Mouse (Mus musculus): ENCODE measurements around the gene Aff3. TPM values are rescaled to one million over a fixed set of nuclear protein-coding genes. Genes with fewer than 3 reads are reported as not detected.

Gene Aff3
- total and polyA plus RNA-seq, 2 experiments from 2014 or later, result 23.1 to 55.6 TPM

DNA sequence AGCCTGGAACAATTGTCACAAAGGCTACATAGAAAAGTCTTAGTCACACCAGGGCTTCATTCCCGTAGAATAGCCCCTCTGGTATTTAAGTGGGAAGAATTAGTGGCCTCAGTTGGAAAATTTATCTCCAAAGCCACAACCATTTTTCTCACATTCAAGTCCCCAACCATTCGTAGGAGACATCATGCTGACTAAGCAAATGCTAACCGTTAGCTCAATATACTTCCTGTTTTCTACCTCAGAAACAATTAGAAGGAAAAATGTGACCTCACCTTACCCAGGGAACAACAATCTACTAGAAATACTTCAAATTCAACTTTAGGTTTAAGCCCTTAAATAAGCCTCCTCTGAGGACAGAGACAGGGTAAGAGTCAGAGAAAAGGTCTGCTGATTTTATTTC lies 256.5 kb downstream of the Aff3 start:
- peaks cover 12% of the 10 kb centered on the region; the same call in 1 of the 2 replicates for H3K4me1 ChIP-seq (ENCODE audit: insufficient read depth, low read length)
- no peaks in the 10 kb centered on the region for H3K9me3 ChIP-seq (ENCODE audit: low read length)
- H3K27ac ChIP-seq, result no peak overlapping the region
- no peak overlapping the region for H3K4me3 ChIP-seq (ENCODE audit: low read length)
- no peaks in the 10 kb centered on the region for H3K27me3 ChIP-seq (ENCODE audit: insufficient read depth, low read length)
- WGBS, result 70% methylated on average over 3 of the region's 3 CpGs
- H3K36me3 ChIP-seq (ENCODE audit: insufficient read depth, low read length), result no peaks in the 10 kb centered on the region
- DNase-seq (ENCODE audit: low spot score), result no peak
- no peak overlapping the region for H3K9ac ChIP-seq (replicated peaks; ENCODE audit: low read length)
- no peak for ATAC-seq
- no peak overlapping the region for H3K4me2 ChIP-seq (ENCODE audit: low read depth, low read length)
- no peak for TF ChIP-seq CTCF (IDR thresholded peaks at IDR 0.05; ENCODE audit: low read depth)

- no peaks in the 10 kb centered on the region for H3K36me3 ChIP-seq (ENCODE audit: insufficient read depth, low read length)
- no peak overlapping the region for H3K9ac ChIP-seq (replicated peaks; ENCODE audit: low read length)
- peaks cover 4% of the 10 kb centered on the region; the same call in 1 of the 2 replicates for H3K4me1 ChIP-seq (ENCODE audit: insufficient read depth, low read length)
- no peak overlapping the region for H3K4me3 ChIP-seq (ENCODE audit: low read length)
- DNase-seq (ENCODE audit: low spot score) (no peak), ATAC-seq (no peak)
- H3K27ac ChIP-seq, result no peak overlapping the region
- TF ChIP-seq CTCF (IDR thresholded peaks at IDR 0.05; ENCODE audit: low read depth), result no peak
- no peaks in the 10 kb centered on the region for H3K9me3 ChIP-seq (ENCODE audit: low read length)
- WGBS, result 77% methylated on average over 5 of the region's 5 CpGs
- H3K4me2 ChIP-seq (ENCODE audit: low read depth, low read length), result no peak overlapping the region
- no peaks in the 10 kb centered on the region for H3K27me3 ChIP-seq (ENCODE audit: insufficient read depth, low read length)
Observed at GRCm38 (mm10) chr1:38403781-38404180, 261.0 kb downstream of the Aff3 start.

- ATAC-seq (peak; percentile 71), DNase-seq (ENCODE audit: low spot score) (peak; percentile 40)
- Histone ChIP-seq H3K4me1 (ENCODE audit: insufficient read depth, low read length) (no peaks in the 10 kb centered on the region; the same call in 1 of the 2 replicates), H3K27me3 (ENCODE audit: insufficient read depth, low read length) (no peaks in the 10 kb centered on the region), H3K4me2 (ENCODE audit: low read depth, low read length) (no peak overlapping the region), H3K36me3 (ENCODE audit: insufficient read depth, low read length) (no peaks in the 10 kb centered on the region), H3K4me3 (ENCODE audit: low read length) (no peak overlapping the region), H3K9ac (replicated peaks; ENCODE audit: low read length) (no peak overlapping the region), H3K27ac (no peak overlapping the region; the same call in 1 of the 2 replicates), H3K9me3 (ENCODE audit: low read length) (no peaks in the 10 kb centered on the region)
- 40% methylated on average over 4 of the region's 4 CpGs for WGBS
- TF ChIP-seq CTCF (IDR thresholded peaks at IDR 0.05; ENCODE audit: low read depth), result no peak
Observed at GRCm38 (mm10) chr1:38401856-38402255, 262.9 kb downstream of the Aff3 start.

DNA sequence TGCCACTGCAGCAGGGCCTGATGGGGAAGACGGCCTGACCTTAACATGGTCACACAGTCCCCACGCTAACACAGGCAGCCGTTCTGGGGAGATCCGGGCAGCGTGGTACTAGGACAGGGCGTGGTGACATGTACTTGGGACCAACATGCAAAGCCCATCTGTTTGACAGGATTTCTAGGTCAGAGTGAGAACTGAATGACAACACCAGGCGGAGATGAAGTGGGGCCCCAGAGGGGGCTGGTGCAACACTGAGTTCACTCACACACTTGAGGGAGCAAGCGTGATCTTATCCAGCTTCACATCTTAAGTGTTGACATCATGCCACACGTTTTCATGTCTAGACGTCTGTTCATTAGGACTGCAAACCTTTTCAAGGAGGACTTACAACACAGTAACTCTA lies 265.5 kb downstream of the Aff3 start:
- DNase-seq (ENCODE audit: low spot score) (no peak), ATAC-seq (no peak)
- 87% methylated on average over 10 of the region's 10 CpGs for WGBS
- no peaks in the 10 kb centered on the region for H3K27me3 ChIP-seq (ENCODE audit: insufficient read depth, low read length)
- H3K4me2 ChIP-seq (ENCODE audit: low read depth, low read length), result no peak overlapping the region
- no peak overlapping the region for H3K4me3 ChIP-seq (ENCODE audit: low read length)
- peaks cover 3% of the 10 kb centered on the region for H3K4me1 ChIP-seq (ENCODE audit: insufficient read depth, low read length)
- no peak for TF ChIP-seq CTCF (IDR thresholded peaks at IDR 0.05; ENCODE audit: low read depth)
- H3K27ac ChIP-seq, result no peak overlapping the region
- H3K36me3 ChIP-seq (ENCODE audit: insufficient read depth, low read length), result no peaks in the 10 kb centered on the region
- no peak overlapping the region for H3K9ac ChIP-seq (replicated peaks; ENCODE audit: low read length)
- H3K9me3 ChIP-seq (ENCODE audit: low read length), result no peaks in the 10 kb centered on the region

DNA sequence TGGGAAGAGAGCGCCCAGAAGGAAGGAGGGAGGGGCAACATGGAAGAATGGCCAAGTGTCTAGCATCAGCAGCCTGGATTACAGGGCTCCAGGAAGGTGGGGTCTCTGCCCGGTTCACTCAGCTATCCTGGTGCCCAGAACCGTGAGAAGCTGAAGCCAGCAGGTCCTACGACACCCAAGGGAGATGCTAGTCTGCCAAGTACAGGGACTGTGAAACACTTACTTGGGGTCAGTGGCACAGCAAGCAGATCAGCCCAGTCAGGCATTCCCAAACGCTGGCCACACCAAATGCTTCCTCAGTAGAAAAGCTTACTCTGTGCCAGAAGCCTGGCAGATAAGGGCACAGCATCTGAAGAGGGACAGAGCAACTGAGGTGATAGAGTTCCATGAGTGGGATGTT lies 266.2 kb downstream of the Aff3 start:
- H3K4me2 ChIP-seq (ENCODE audit: low read depth, low read length), result no peak overlapping the region
- no peak overlapping the region for H3K9ac ChIP-seq (replicated peaks; ENCODE audit: low read length)
- TF ChIP-seq CTCF (IDR thresholded peaks at IDR 0.05; ENCODE audit: low read depth), result no peak
- DNase-seq (ENCODE audit: low spot score) (no peak), ATAC-seq (peak; percentile 18; the same call in 1 of the 2 replicates)
- H3K36me3 ChIP-seq (ENCODE audit: insufficient read depth, low read length), result no peaks in the 10 kb centered on the region
- H3K4me3 ChIP-seq (ENCODE audit: low read length), result no peak overlapping the region
- H3K4me1 ChIP-seq (ENCODE audit: insufficient read depth, low read length), result peaks cover 3% of the 10 kb centered on the region
- no peaks in the 10 kb centered on the region for H3K9me3 ChIP-seq (ENCODE audit: low read length)
- H3K27ac ChIP-seq, result no peak overlapping the region
- 45% methylated on average over 5 of the region's 5 CpGs for WGBS
- no peaks in the 10 kb centered on the region for H3K27me3 ChIP-seq (ENCODE audit: insufficient read depth, low read length)

DNA sequence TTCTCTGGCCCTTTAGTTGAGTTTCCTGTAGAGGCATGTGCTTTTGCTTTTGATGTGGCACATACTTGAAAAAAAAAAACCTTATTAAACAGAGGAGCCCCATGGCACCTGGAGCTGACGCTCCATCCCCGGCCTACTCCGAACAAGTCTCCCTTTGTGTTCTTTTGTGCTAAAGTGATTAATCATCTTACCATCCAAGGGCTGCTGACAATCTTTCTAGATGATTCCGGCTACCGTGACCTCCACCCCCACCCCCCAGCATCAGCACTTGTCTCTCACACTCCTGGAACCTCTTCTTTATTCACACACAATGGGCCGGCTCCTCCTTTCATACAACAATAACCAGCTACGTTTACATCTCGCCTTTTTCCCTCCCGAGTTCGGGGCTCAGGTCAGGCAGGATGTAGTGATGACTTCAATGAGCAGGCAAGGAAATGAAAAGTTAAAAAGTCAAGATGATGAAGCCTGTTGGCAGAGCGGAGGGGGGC lies 269.5 kb downstream of the Aff3 start:
- H3K4me1 ChIP-seq (ENCODE audit: insufficient read depth, low read length), result peaks cover 3% of the 10 kb centered on the region; the same call in 1 of the 2 replicates
- DNase-seq (ENCODE audit: low spot score) (no peak), ATAC-seq (no peak)
- H3K27ac ChIP-seq, result no peak overlapping the region
- H3K4me2 ChIP-seq (ENCODE audit: low read depth, low read length), result no peak overlapping the region
- no peak overlapping the region for H3K9ac ChIP-seq (replicated peaks; ENCODE audit: low read length)
- H3K4me3 ChIP-seq (ENCODE audit: low read length), result no peak overlapping the region
- TF ChIP-seq CTCF (IDR thresholded peaks at IDR 0.05; ENCODE audit: low read depth), result no peak
- no peaks in the 10 kb centered on the region for H3K36me3 ChIP-seq (ENCODE audit: insufficient read depth, low read length)
- WGBS, result 31% methylated on average over 11 of the region's 11 CpGs
- H3K9me3 ChIP-seq (ENCODE audit: low read length), result no peaks in the 10 kb centered on the region
- H3K27me3 ChIP-seq (ENCODE audit: insufficient read depth, low read length), result no peaks in the 10 kb centered on the region

DNA sequence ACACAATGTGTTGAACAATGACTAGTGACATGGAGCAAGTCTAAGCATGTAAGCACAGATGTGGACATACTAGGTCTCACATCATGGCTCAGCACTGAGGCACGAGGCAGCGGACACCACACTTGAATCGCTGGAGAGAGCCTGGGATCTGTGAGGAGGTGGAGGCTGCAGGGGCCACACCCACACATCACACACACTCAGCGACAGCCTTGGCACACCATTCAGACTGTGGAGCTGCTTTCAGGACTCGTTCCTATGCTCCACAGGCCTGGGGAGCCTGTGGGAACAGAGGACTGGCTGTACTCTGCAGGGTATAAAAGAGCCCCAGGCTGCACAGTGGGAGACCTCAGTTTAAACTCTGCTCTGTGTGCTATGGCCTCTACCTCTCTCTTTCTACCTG lies 270.3 kb downstream of the Aff3 start:
- no peak overlapping the region for H3K4me2 ChIP-seq (ENCODE audit: low read depth, low read length)
- 0 out of 2 replicates have a peak, but pooled peaks have one; percentile 25 for ATAC-seq

More for the DNA sequence above, 270.3 kb downstream of the Aff3 start:
- WGBS, result 26% methylated on average over 5 of the region's 5 CpGs
- no peak for TF ChIP-seq CTCF (IDR thresholded peaks at IDR 0.05; ENCODE audit: low read depth)
- Histone ChIP-seq H3K4me1 (ENCODE audit: insufficient read depth, low read length) (peaks cover 3% of the 10 kb centered on the region; the same call in 1 of the 2 replicates), H3K4me3 (ENCODE audit: low read length) (no peak overlapping the region), H3K9ac (replicated peaks; ENCODE audit: low read length) (no peak overlapping the region), H3K9me3 (ENCODE audit: low read length) (no peaks in the 10 kb centered on the region), H3K27me3 (ENCODE audit: insufficient read depth, low read length) (no peaks in the 10 kb centered on the region), H3K36me3 (ENCODE audit: insufficient read depth, low read length) (no peaks in the 10 kb centered on the region), H3K27ac (no peak overlapping the region)
- DNase-seq (ENCODE audit: low spot score), result no peak

Measured in hindbrain, postnatal 0 days (tissue).